In the genomic region with DNA sequence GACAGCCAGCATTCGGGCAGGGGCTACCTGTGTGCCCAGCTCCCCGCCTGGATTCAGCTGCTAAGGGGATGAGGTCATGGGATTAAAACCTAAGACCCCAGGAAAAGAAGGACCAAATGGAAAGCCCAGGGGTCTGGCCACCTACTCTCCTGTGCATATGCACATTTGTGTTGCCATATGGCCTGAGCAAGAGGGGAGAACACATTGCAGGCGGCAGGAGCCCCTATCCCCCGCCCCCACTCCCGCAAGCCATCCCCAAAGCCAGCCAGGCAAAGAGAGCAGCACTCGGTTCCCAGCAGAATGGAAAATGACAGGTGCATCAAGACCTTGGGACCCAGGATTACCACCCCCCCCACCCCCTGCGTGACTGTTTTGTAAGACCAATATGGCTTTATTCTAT, we compare ENCODE assay signal across 15 mouse cellular contexts. TPM values are rescaled to one million over a fixed set of nuclear protein-coding genes. Genes with fewer than 3 reads are reported as not detected.
DNase-seq lines count a peak whose midpoint lies in the region; ATAC-seq lines count a peak whose summit lies in the region.
"Had no signal": no experiment of that assay in that cellular context is flagged by ENCODE, and none has a peak within 500 bp of the region (broad histone marks: within the 10 kb centered on the region; RNA-seq: fewer than 3 reads in every experiment).

No protein-coding gene starts in this region.

- no peak overlapping the region for H3K9ac ChIP-seq in midbrain, embryonic 14.5 days (replicated peaks; ENCODE audit: low read length)
- no peak overlapping the region for H3K9ac ChIP-seq in forebrain, embryonic 15.5 days (replicated peaks)
- H3K9ac ChIP-seq: embryonic facial prominence, embryonic 12.5 days; lung, embryonic 15.5 days had no signal

- WGBS in midbrain, embryonic 10.5 days = 16% methylated on average over 7 of the region's 7 CpGs
- 13% methylated on average over 7 of the region's 7 CpGs for WGBS in midbrain, embryonic 14.5 days
- 11% methylated on average over 7 of the region's 7 CpGs for WGBS in forebrain, embryonic 15.5 days

- H3K36me3 ChIP-seq in midbrain, embryonic 10.5 days = no peaks in the 10 kb centered on the region
- no peaks in the 10 kb centered on the region for H3K36me3 ChIP-seq in midbrain, embryonic 14.5 days (ENCODE audit: control insufficient read depth, insufficient read depth, low read length)
- H3K36me3 ChIP-seq in forebrain, embryonic 15.5 days = no peaks in the 10 kb centered on the region
- H3K36me3 ChIP-seq: embryonic facial prominence, embryonic 12.5 days; lung, embryonic 15.5 days had no signal

- H3K4me3 ChIP-seq in midbrain, embryonic 10.5 days = no peak overlapping the region
- no peak overlapping the region for H3K4me3 ChIP-seq in midbrain, embryonic 14.5 days (replicated peaks; ENCODE audit: low read depth, low read length)
- no peak overlapping the region for H3K4me3 ChIP-seq in forebrain, embryonic 15.5 days
- H3K4me3 ChIP-seq: embryonic facial prominence, embryonic 12.5 days; lung, embryonic 15.5 days; megakaryocyte, embryonic 14.5 days had no signal

- peaks cover 15% of the 10 kb centered on the region for H3K4me1 ChIP-seq in midbrain, embryonic 10.5 days
- peaks cover 12% of the 10 kb centered on the region; the same call in 1 of the 2 replicates for H3K4me1 ChIP-seq in midbrain, embryonic 14.5 days (ENCODE audit: control insufficient read depth, insufficient read depth, low read length)
- H3K4me1 ChIP-seq in forebrain, embryonic 15.5 days = peaks cover 11% of the 10 kb centered on the region
- H3K4me1 ChIP-seq: embryonic facial prominence, embryonic 12.5 days; lung, embryonic 15.5 days had no signal

- H3K9me3 ChIP-seq in midbrain, embryonic 10.5 days (replicated peaks) = no peaks in the 10 kb centered on the region
- H3K9me3 ChIP-seq in midbrain, embryonic 14.5 days (ENCODE audit: control insufficient read depth, low read length) = no peaks in the 10 kb centered on the region
- H3K9me3 ChIP-seq in forebrain, embryonic 15.5 days = no peaks in the 10 kb centered on the region
- H3K9me3 ChIP-seq: embryonic facial prominence, embryonic 12.5 days; lung, embryonic 15.5 days; megakaryocyte, embryonic 14.5 days had no signal

- ATAC-seq in midbrain, embryonic 14.5 days (ENCODE audit: low FRiP score, low TSS enrichment) = no peak
- 0 out of 2 replicates have a peak, but pooled peaks have one; percentile 46 for ATAC-seq in forebrain, embryonic 15.5 days (replicated peaks)
- ATAC-seq: CD4-positive, CD25-positive, alpha-beta regulatory T cell, adult 4 months; inflammation-experienced regulatory T-cells, adult 6 months had no signal

- peak overlapping the region; percentile 17; the same call in 1 of the 2 replicates for H3K27ac ChIP-seq in midbrain, embryonic 10.5 days (replicated peaks)
- H3K27ac ChIP-seq in midbrain, embryonic 14.5 days (replicated peaks; ENCODE audit: low read depth, low read length) = no peak overlapping the region
- no peak overlapping the region for H3K27ac ChIP-seq in forebrain, embryonic 15.5 days (replicated peaks)
- H3K27ac ChIP-seq: embryonic facial prominence, embryonic 12.5 days; kidney, postnatal 0 days; lung, embryonic 15.5 days had no signal

- no peak overlapping the region for H3K4me2 ChIP-seq in midbrain, embryonic 14.5 days (ENCODE audit: low read length)
- no peak overlapping the region for H3K4me2 ChIP-seq in forebrain, embryonic 15.5 days (replicated peaks)
- H3K4me2 ChIP-seq: embryonic facial prominence, embryonic 12.5 days; liver, embryonic 11.5 days; lung, embryonic 15.5 days had no signal

- no peak for DNase-seq in midbrain, embryonic 10.5 days (ENCODE audit: low spot score)
- no peak for DNase-seq in midbrain, embryonic 14.5 days
- peak; percentile 42 for DNase-seq in cerebellum, adult 8-10 months
- DNase-seq in ovary, postnatal 14 days (ENCODE audit: low spot score) = no peak
- no peak for DNase-seq in frontal cortex, postnatal 14 days (ENCODE audit: low spot score in 2 of 2)
- DNase-seq in layer of hippocampus, adult 18-20 months (ENCODE audit: low spot score in 2 of 2) = no peak
- DNase-seq: adrenal gland, postnatal 14 days had no signal

- peaks cover 4% of the 10 kb centered on the region; the same call in 1 of the 2 replicates for H3K27me3 ChIP-seq in midbrain, embryonic 10.5 days (ENCODE audit: low read depth, poor library complexity, severe bottlenecking)
- no peaks in the 10 kb centered on the region for H3K27me3 ChIP-seq in midbrain, embryonic 14.5 days (ENCODE audit: control insufficient read depth, insufficient read depth, low read length)
- no peaks in the 10 kb centered on the region for H3K27me3 ChIP-seq in forebrain, embryonic 15.5 days
- H3K27me3 ChIP-seq: embryonic facial prominence, embryonic 12.5 days had no signal

RNA-seq across cellular contexts. Expression of a gene that starts 31.5 kb away (rescaled TPM):
- polyA plus RNA-seq in midbrain, embryonic 10.5 days (2016; fragmentation: Nextera tagmentation; extraction: Ambion mirVana) = 0.95 and 1.5 TPM in 2 replicates
- 12.0 and 12.8 TPM in 2 replicates for polyA plus RNA-seq in midbrain, embryonic 14.5 days (2014; fragmentation: Nextera tagmentation; extraction: Ambion mirVana)
- polyA plus RNA-seq in forebrain, embryonic 15.5 days (2015; fragmentation: Nextera tagmentation; extraction: Ambion mirVana) = 11.8 and 12.4 TPM in 2 replicates
- 10 to 100 TPM; 70.9 to 78.2 TPM for total RNA-seq in layer of hippocampus, adult 18-20 months (2021)
- polyA plus RNA-seq: CD4-positive, CD25-positive, alpha-beta regulatory T cell, adult 4 months had no signal
